Mouse (Mus musculus): Measurements from ENCODE around the gene Tomm20l. TPM values are rescaled to one million over a fixed set of nuclear protein-coding genes. Genes with fewer than 3 reads are reported as not detected.
A peak's percentile ranks its signal among the peaks of the same experiment; 100 is the strongest.

The Tomm20l gene
- polyA plus RNA-seq, 2 experiments = not detected

- TF ChIP-seq CTCF (IDR thresholded peaks at IDR 0.05; ENCODE audit: low read depth) = no peak
- no peak for TF ChIP-seq EP300 (IDR thresholded peaks at IDR 0.05; ENCODE audit: low read depth)
- ATAC-seq (ENCODE audit: insufficient read depth) = no peak
- peaks cover 17% of the 10 kb centered on the region for H3K36me3 ChIP-seq (replicated peaks; ENCODE audit: control insufficient read depth, insufficient read depth, low read depth)
These were observed 12.1 kb downstream of the Tomm20l start for GRCm38 (mm10) chr12:71123286-71123685.

GRCm38 (mm10) chr12:71135581-71135980, 24.4 kb downstream of the Tomm20l start:
- Histone ChIP-seq H3K9me3 (ENCODE audit: control insufficient read depth, low read length) (no peaks in the 10 kb centered on the region), H3K9ac (replicated peaks) (peak overlapping the region; percentile 42; the same call in 1 of the 2 replicates), H3K36me3 (replicated peaks; ENCODE audit: control insufficient read depth, insufficient read depth, low read depth) (peaks cover 4% of the 10 kb centered on the region), H3K4me3 (ENCODE audit: insufficient read depth in 1 of 2, low read depth in 2 of 2, low read length in 2 of 2) (peak overlapping the region; percentile 77 to 97), H3K4me1 (replicated peaks; ENCODE audit: control insufficient read depth in 2 of 2, insufficient read depth in 2 of 2, low read length in 1 of 2) (peaks cover 5 to 9% of the 10 kb centered on the region in 2 experiments; a peak in 2 of 4 replicates), H3K27me3 (ENCODE audit: control insufficient read depth, insufficient read depth, low read length) (no peaks in the 10 kb centered on the region), H3K4me2 (ENCODE audit: low read depth) (peak overlapping the region; percentile 82), H3K27ac (no peak overlapping the region)
- TF ChIP-seq EP300 (IDR thresholded peaks at IDR 0.05; ENCODE audit: low read depth) (no peak), CTCF (IDR thresholded peaks at IDR 0.05; ENCODE audit: low read depth) (no peak)
- DNase-seq (ENCODE audit: low read depth in 3 of 3, low spot score in 3 of 3) (no peak), ATAC-seq (ENCODE audit: insufficient read depth) (no peak)
- 9% methylated on average over 5 of the region's 5 CpGs for WGBS (ENCODE audit: insufficient replicate concordance)

More at GRCm38 (mm10) chr12:71123286-71123685, 12.1 kb downstream of the Tomm20l start:
- Histone ChIP-seq H3K27me3 (ENCODE audit: control insufficient read depth, insufficient read depth, low read length) (no peaks in the 10 kb centered on the region), H3K4me1 (replicated peaks; ENCODE audit: control insufficient read depth in 2 of 2, insufficient read depth in 2 of 2, low read length in 1 of 2) (no peaks in the 10 kb centered on the region), H3K9me3 (ENCODE audit: control insufficient read depth, low read length) (no peaks in the 10 kb centered on the region), H3K4me3 (ENCODE audit: insufficient read depth in 1 of 2, low read depth in 2 of 2, low read length in 2 of 2) (no peak overlapping the region), H3K9ac (replicated peaks) (no peak overlapping the region), H3K27ac (no peak overlapping the region), H3K4me2 (ENCODE audit: low read depth) (no peak overlapping the region)
- no peak for DNase-seq (ENCODE audit: low read depth in 3 of 3, low spot score in 3 of 3)
- WGBS (ENCODE audit: insufficient replicate concordance) = 81% methylated on average over 9 of the region's 9 CpGs

DNA sequence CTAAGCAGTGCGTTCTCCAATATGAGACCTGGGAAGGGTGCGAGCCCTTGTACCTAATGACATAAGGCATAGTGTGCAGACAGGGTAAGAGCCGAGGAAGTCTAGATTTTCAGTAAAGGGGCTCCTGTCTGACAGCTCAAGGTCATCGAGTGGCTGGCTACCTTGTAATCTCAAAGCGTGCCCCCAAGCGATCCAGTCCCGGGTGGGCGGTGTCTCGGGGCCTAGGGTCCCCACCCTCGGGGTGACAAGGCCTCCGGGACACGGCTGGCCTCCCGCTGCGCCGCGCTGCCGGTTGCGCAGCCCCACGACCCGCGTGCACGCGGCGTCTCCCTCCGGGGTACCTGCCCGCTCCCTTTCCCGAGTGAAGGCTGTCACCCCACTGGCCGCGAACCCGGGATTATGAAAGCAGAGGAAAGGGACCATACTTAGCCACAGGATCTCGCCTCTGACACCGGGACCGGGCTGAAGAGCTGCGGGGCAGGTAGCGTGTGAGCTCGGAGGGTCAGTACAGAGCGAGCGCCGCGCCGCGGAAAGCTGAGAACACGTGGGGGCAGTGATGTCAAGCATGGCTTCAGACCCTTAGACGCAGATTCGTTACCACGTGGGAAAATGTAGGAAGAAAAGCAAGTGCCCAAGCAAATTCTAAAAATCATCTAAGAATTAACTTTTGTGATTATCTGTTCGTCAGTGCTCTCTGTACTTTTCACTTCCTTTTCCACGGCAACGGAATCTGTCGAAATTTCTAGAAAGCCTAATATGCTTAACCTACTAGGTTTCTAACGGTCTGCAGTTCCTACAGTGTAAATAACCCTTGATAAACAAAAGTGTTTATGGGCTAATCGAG, 25.1 kb downstream of the Tomm20l start, which contains the start of the genes Timm9 and 2700049A03Rik:
Gene Timm9 (minus strand): TSS at position 555 of the 844 bp plus-strand sequence.
Gene 2700049A03Rik (plus strand): TSS at position 719 of the 844 bp plus-strand sequence.
- Histone ChIP-seq H3K36me3 (replicated peaks; ENCODE audit: control insufficient read depth, insufficient read depth, low read depth) (peaks cover 11% of the 10 kb centered on the region), H3K9ac (replicated peaks) (peak within 1 kb of the TSS; percentile 90), H3K4me2 (ENCODE audit: low read depth) (peak within 1 kb of the TSS; percentile 82), H3K4me1 (replicated peaks; ENCODE audit: control insufficient read depth in 2 of 2, insufficient read depth in 2 of 2, low read length in 1 of 2) (peaks cover 5 to 9% of the 10 kb centered on the region in 2 experiments; a peak in 2 of 4 replicates), H3K9me3 (ENCODE audit: control insufficient read depth, low read length) (no peaks in the 10 kb centered on the region), H3K27me3 (ENCODE audit: control insufficient read depth, insufficient read depth, low read length) (no peaks in the 10 kb centered on the region), H3K27ac (peak within 1 kb of the TSS; percentile 80), H3K4me3 (ENCODE audit: insufficient read depth in 1 of 2, low read depth in 2 of 2, low read length in 2 of 2) (peak within 1 kb of the TSS; percentile 97 to 99)
- TF ChIP-seq EP300 (IDR thresholded peaks at IDR 0.05; ENCODE audit: low read depth) (no peak), CTCF (IDR thresholded peaks at IDR 0.05; ENCODE audit: low read depth) (no peak)
- under 1% methylated on average over 52 of the region's 52 CpGs for WGBS (ENCODE audit: insufficient replicate concordance)
- peak; percentile 85 for ATAC-seq (ENCODE audit: insufficient read depth)
- peak; percentile 70 to 73 (median 72) for DNase-seq (ENCODE audit: low read depth in 3 of 3, low spot score in 3 of 3)

DNA sequence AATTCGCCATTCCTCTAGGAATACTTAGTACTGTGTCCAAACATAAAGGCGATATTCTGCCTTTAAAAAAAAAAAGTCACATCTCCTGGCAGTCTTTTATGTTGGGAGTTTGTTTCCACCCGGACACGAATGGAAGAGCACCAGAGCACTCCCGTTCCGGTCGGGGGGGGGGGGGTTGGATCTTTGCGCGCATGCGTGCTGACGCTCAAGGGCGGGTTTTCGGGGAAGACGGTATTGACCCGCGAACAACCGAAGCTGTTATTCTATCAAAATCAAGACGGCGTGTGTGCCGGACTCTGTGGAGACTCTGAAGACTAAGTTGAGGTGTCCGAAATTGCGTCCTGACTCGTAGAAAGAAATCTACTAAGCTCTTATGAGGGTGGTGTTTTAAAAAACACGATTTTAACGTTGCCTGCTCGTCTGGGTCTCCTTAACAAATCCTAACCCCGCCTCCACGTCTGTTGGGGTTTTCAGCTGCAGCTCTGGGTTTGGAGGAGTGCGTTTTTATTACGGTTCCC, 25.8 kb downstream of the Tomm20l start:
- ATAC-seq (ENCODE audit: insufficient read depth) (peak; percentile 87), DNase-seq (ENCODE audit: low read depth in 3 of 3, low spot score in 3 of 3) (peak; percentile 87 to 89 (median 89))
- no peaks in the 10 kb centered on the region for H3K27me3 ChIP-seq (ENCODE audit: control insufficient read depth, insufficient read depth, low read length)
- peaks cover 11% of the 10 kb centered on the region for H3K36me3 ChIP-seq (replicated peaks; ENCODE audit: control insufficient read depth, insufficient read depth, low read depth)
- peak overlapping the region; percentile 82 for H3K4me2 ChIP-seq (ENCODE audit: low read depth)
- H3K4me3 ChIP-seq (ENCODE audit: insufficient read depth in 1 of 2, low read depth in 2 of 2, low read length in 2 of 2) = peak overlapping the region; percentile 97 to 99
- H3K27ac ChIP-seq = peak overlapping the region; percentile 80
- H3K4me1 ChIP-seq (replicated peaks; ENCODE audit: control insufficient read depth in 2 of 2, insufficient read depth in 2 of 2, low read length in 1 of 2) = peaks cover 5 to 9% of the 10 kb centered on the region in 2 experiments; a peak in 2 of 4 replicates
- no peaks in the 10 kb centered on the region for H3K9me3 ChIP-seq (ENCODE audit: control insufficient read depth, low read length)
- no peak for TF ChIP-seq CTCF (IDR thresholded peaks at IDR 0.05; ENCODE audit: low read depth)
- no peak; the same call in 1 of the 2 replicates for TF ChIP-seq EP300 (IDR thresholded peaks at IDR 0.05; ENCODE audit: low read depth)
- under 1% methylated on average over 30 of the region's 30 CpGs for WGBS (ENCODE audit: insufficient replicate concordance)
- peak overlapping the region; percentile 90 for H3K9ac ChIP-seq (replicated peaks)

GRCm38 (mm10) chr12:71137686-71138085, 26.5 kb downstream of the Tomm20l start:
- ATAC-seq (ENCODE audit: insufficient read depth) (no peak), DNase-seq (ENCODE audit: low read depth in 3 of 3, low spot score in 3 of 3) (no peak)
- Histone ChIP-seq H3K4me2 (ENCODE audit: low read depth) (peak overlapping the region; percentile 82), H3K36me3 (replicated peaks; ENCODE audit: control insufficient read depth, insufficient read depth, low read depth) (peaks cover 14% of the 10 kb centered on the region), H3K9ac (replicated peaks) (peak overlapping the region; percentile 90), H3K4me1 (replicated peaks; ENCODE audit: control insufficient read depth in 2 of 2, insufficient read depth in 2 of 2, low read length in 1 of 2) (peaks cover 5 to 9% of the 10 kb centered on the region in 2 experiments; a peak in 2 of 4 replicates), H3K27me3 (ENCODE audit: control insufficient read depth, insufficient read depth, low read length) (no peaks in the 10 kb centered on the region), H3K9me3 (ENCODE audit: control insufficient read depth, low read length) (no peaks in the 10 kb centered on the region), H3K4me3 (ENCODE audit: insufficient read depth in 1 of 2, low read depth in 2 of 2, low read length in 2 of 2) (peak overlapping the region; percentile 97 to 99), H3K27ac (peak overlapping the region; percentile 24)
- 4% methylated on average over 11 of the region's 11 CpGs for WGBS (ENCODE audit: insufficient replicate concordance)
- no peak for TF ChIP-seq EP300 (IDR thresholded peaks at IDR 0.05; ENCODE audit: low read depth)
- TF ChIP-seq CTCF (IDR thresholded peaks at IDR 0.05; ENCODE audit: low read depth) = no peak

Measured in liver, embryonic 14.5 days (tissue).